Mouse (Mus musculus) embryonic facial prominence, embryonic 11.5 days (tissue): ENCODE measurements around the gene Nsmf. TPM values are rescaled to one million over a fixed set of nuclear protein-coding genes. Genes with fewer than 3 reads are reported as not detected.

Source experiments
- ATAC-seq: fragments of 200-750 bp; cut with Nextera tagmentation; replicated peaks from 2 replicates; pipeline ENCODE4 v1.8.0; 2017; ENCODE audit warnings: low read depth; ENCODE audit not compliant: insufficient number of reproducible peaks, low FRiP score, low TSS enrichment
- DNase-seq: peaks from one replicate; pipeline ENCODE4 v3.0.0-alpha.2; 2015; ENCODE audit warnings: low spot score
- H3K27ac ChIP-seq: fragments of 300-500 bp; sonication (generic); replicated peaks from 2 replicates; pipeline ENCODE4 v1.5.1; 2014; ENCODE audit warnings: mild to moderate bottlenecking, low read depth, low read length, control low read depth
- H3K27me3 ChIP-seq: fragments of 300-500 bp; sonication (generic); 2 replicates; pipeline ENCODE4 v1.6.1; 2014; ENCODE audit warnings: mild to moderate bottlenecking, low read length, moderate library complexity, mixed read lengths; ENCODE audit not compliant: control insufficient read depth, insufficient read depth
- H3K36me3 ChIP-seq: fragments of 300-500 bp; sonication (generic); replicated peaks from 2 replicates; pipeline ENCODE4 v1.6.1; 2014; ENCODE audit warnings: low read depth, mild to moderate bottlenecking, low read length, moderate library complexity, mixed read lengths; ENCODE audit not compliant: control insufficient read depth, insufficient read depth
- H3K4me1 ChIP-seq: fragments of 300-500 bp; sonication (generic); 2 replicates; pipeline ENCODE4 v1.6.1; 2014; ENCODE audit warnings: low read length, mixed read lengths; ENCODE audit not compliant: control insufficient read depth, insufficient read depth
- H3K4me2 ChIP-seq: fragments of 300-500 bp; sonication (generic); 2 replicates; pipeline ENCODE4 v1.6.1; 2014; ENCODE audit warnings: low read depth, mild to moderate bottlenecking, control low read depth, low read length, moderate library complexity
- H3K4me3 ChIP-seq: fragments of 300-500 bp; sonication (generic); 2 replicates; pipeline ENCODE4 v1.5.1; 2014; ENCODE audit warnings: low read depth, low read length, control low read depth
- H3K9ac ChIP-seq: fragments of 300-500 bp; sonication (generic); replicated peaks from 2 replicates; pipeline ENCODE4 v1.6.1; 2014; ENCODE audit warnings: mild to moderate bottlenecking, control low read depth, low read length
- H3K9me3 ChIP-seq: fragments of 300-500 bp; sonication (generic); replicated peaks from 2 replicates; pipeline ENCODE4 v1.6.1; 2016; ENCODE audit warnings: mild to moderate bottlenecking, low read length, inconsistent platforms, mixed read lengths; ENCODE audit not compliant: control insufficient read depth
- WGBS: fragments of 180-500 bp; shearing (Covaris S2); extraction: QIAGEN DNeasy Blood & Tissue Kit; methylation state at CpG from one replicate; pipeline ENCODE4 v1.1.7; 2014; 5-methylcytosine and 5-hydroxymethylcytosine counted together
- microRNA-seq: library from miRNA; unstranded; fragments of <30 nt; microRNA quantifications from one replicate; pipeline ENCODE4, GENCODE M21; 2016; ENCODE audit warnings: borderline number of aligned reads
- polyA plus RNA-seq: library from polyadenylated mRNA; unstranded; fragments of >200 nt; fragmentation: Nextera tagmentation; extraction: Ambion mirVana; gene quantifications from 2 replicates; pipeline ENCODE4 v1.2.1, GENCODE M21; 2014

Gene Nsmf
- polyA plus RNA-seq, 1 experiment from 2014 or later: 29.5 TPM

DNA sequence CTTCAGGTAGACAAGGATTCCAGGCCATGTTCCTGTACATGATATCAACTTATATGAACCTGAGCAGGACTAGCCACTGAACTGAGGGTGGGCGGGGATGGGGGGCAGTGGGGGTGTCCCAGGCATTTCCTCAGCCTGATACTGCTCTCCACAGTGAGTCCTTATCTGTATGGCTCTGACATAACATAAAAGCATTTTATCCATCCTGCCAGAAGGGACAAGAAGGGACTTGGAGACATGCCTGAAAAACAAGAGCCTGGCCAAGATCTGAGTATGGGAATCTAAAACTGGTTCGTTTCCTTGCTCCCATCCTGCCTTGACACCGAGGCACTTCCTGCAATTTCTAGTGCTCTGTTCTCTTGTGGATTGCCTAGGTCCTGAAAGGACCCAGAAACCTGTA lies 51.9 kb downstream of the Nsmf start:
- DNase-seq: no peak
- no peaks in the 10 kb centered on the region for H3K36me3 ChIP-seq
- no peak overlapping the region for H3K4me3 ChIP-seq
- no peak for ATAC-seq
- 87% methylated on average over 3 of the region's 3 CpGs for WGBS
- H3K27me3 ChIP-seq: no peaks in the 10 kb centered on the region
- no peaks in the 10 kb centered on the region for H3K4me1 ChIP-seq
- no peak overlapping the region for H3K9ac ChIP-seq
- no peaks in the 10 kb centered on the region for H3K9me3 ChIP-seq
- no peak overlapping the region for H3K4me2 ChIP-seq
- no peak overlapping the region for H3K27ac ChIP-seq

DNA sequence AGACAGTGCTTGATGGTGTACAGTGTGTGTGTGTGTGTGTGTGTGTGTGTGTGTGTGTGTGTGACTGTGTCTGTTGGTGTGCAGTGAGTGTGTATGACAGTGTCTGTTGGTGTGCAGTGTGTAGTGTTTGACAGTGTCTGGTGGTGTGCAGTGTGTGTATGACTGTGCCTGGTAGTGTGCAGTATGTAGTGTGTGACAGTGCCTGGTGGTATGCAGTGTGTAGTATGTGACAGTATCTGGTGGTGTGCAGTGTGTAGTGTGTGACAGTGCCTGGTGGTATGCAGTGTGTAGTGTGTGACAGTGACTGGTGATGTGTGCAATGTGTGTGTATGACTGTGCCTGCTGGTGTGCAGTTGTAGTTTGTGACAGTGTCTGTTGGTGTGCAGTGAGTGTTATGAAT lies 55.3 kb downstream of the Nsmf start:
- ATAC-seq (0 out of 2 replicates have a peak, but pooled peaks have one; percentile 37), DNase-seq (no peak)
- H3K9ac ChIP-seq: no peak overlapping the region
- H3K9me3 ChIP-seq: no peaks in the 10 kb centered on the region
- H3K4me3 ChIP-seq: no peak overlapping the region
- no peak overlapping the region for H3K27ac ChIP-seq
- H3K27me3 ChIP-seq: no peaks in the 10 kb centered on the region
- no peaks in the 10 kb centered on the region for H3K4me1 ChIP-seq
- no peak overlapping the region for H3K4me2 ChIP-seq
- no peaks in the 10 kb centered on the region for H3K36me3 ChIP-seq

DNA sequence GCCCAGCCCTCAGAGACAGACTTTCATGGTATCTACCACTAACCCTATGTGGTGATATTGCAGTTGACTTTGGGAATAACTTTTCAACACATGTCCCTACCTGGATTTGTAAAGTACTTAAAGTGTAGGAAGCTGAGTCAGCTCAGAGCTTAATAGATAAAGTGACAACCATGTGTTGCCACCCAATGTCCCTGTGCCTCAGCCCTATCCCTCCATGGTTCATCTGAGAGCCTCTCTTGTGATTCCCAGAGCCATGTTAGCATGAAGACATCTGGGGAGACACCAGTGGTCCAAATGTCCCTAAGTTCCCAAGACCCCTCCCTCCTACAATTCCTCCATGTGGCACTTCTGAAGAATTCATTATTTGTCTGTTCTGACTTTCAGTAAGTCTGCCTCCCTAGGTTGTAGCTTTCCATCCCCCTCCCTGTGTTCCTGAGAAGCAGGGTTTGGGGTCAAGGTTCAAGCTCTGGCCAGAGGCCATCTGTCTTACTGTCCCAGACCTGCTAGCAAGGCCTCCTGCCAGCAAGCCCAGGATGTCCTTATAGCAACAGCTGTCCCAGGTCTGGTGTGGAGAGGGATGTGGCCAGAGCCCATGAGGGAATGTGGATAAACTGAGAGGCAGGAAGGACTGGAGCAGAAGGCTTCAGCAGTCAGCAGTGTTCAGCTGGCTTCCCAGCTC lies 56.5 kb downstream of the Nsmf start:
- H3K27ac ChIP-seq: no peak overlapping the region
- DNase-seq (no peak), ATAC-seq (no peak)
- no peaks in the 10 kb centered on the region for H3K4me1 ChIP-seq
- H3K4me3 ChIP-seq: no peak overlapping the region
- H3K9ac ChIP-seq: no peak overlapping the region
- H3K36me3 ChIP-seq: no peaks in the 10 kb centered on the region
- no peaks in the 10 kb centered on the region for H3K27me3 ChIP-seq
- no peak overlapping the region for H3K4me2 ChIP-seq
- no peaks in the 10 kb centered on the region for H3K9me3 ChIP-seq

DNA sequence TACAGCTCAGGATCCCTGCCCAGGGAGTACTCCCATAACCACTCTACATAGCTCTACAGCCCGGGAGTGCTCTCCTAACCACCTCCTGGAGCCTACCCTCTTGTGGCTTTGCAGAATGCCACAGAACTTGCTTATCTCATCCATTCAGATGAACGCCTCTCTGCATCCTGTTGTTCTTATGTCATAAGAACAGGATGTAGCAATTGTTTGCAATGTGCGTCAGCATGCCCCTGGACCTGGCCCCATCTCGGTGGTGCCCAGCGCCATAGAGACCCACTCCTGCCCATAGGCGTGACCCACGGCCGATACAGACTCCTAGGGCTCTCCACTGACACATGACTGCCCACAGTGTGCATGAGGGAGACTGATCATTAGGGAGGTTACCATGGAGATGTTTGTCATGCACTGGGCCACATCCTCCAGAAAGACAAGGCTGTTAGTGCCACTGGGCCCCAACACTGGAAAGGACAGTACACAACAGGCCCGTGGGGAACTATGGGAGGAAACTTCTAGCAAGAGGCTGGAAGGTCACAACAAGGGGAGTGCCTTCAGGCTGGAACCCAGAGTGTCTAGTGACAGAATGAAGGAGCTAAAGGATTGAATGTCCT lies 57.1 kb downstream of the Nsmf start:
- no peak overlapping the region for H3K9ac ChIP-seq
- H3K4me1 ChIP-seq: no peaks in the 10 kb centered on the region
- H3K4me2 ChIP-seq: no peak overlapping the region
- no peak for ATAC-seq
- H3K36me3 ChIP-seq: no peaks in the 10 kb centered on the region
- DNase-seq: no peak
- H3K27ac ChIP-seq: no peak overlapping the region
- WGBS: 70% methylated on average over 9 of the region's 9 CpGs
- H3K4me3 ChIP-seq: no peak overlapping the region
- no peaks in the 10 kb centered on the region for H3K9me3 ChIP-seq
- H3K27me3 ChIP-seq: no peaks in the 10 kb centered on the region

Small RNAs within 50 kb of the gene (microRNA-seq; reads per million reads assigned to microRNA genes)
- gene Gm24328: not detected
- not detected for gene Mir7664

Other genes with a start within 250 kb of the Nsmf start
- gene Ehmt1, start 134.7 kb upstream of the Nsmf start, polyA plus RNA-seq: 95.5 and 97.4 TPM in 2 replicates
- gene Arrdc1, start 119.1 kb upstream of the Nsmf start, polyA plus RNA-seq: 10.7 and 15.9 TPM in 2 replicates
- gene Zmynd19, start 104.6 kb upstream of the Nsmf start, polyA plus RNA-seq: 27.6 and 29.8 TPM in 2 replicates
- gene Dph7, start 92.0 kb upstream of the Nsmf start, polyA plus RNA-seq: 33.4 and 33.8 TPM in 2 replicates
- gene Mrpl41, start 79.3 kb upstream of the Nsmf start, polyA plus RNA-seq: 153 and 163 TPM in 2 replicates
- gene Pnpla7, start 78.3 kb upstream of the Nsmf start, polyA plus RNA-seq: 4.7 and 6.2 TPM in 2 replicates
- not detected in 2 replicates for gene Entpd8, start 25.9 kb downstream of the Nsmf start, polyA plus RNA-seq
- gene Noxa1, start 40.8 kb downstream of the Nsmf start, polyA plus RNA-seq: 0.13 TPM in 1 of 2 replicates, not detected in the other
- gene Nrarp, start 126.4 kb downstream of the Nsmf start, polyA plus RNA-seq: 16.8 and 17.0 TPM in 2 replicates
- 1.9 and 2.6 TPM in 2 replicates for gene Tor4a, start 142.5 kb downstream of the Nsmf start, polyA plus RNA-seq
- 90.5 and 92.2 TPM in 2 replicates for gene Nelfb, start 157.1 kb downstream of the Nsmf start, polyA plus RNA-seq
- gene Stpg3, start 160.3 kb downstream of the Nsmf start, polyA plus RNA-seq: not detected in 2 replicates
- gene Fam166a, start 164.4 kb downstream of the Nsmf start, polyA plus RNA-seq: 1.4 TPM in 1 of 2 replicates, not detected in the other
- gene Tubb4b, start 170.3 kb downstream of the Nsmf start, polyA plus RNA-seq: 456 and 490 TPM in 2 replicates
- not detected in 2 replicates for gene Slc34a3, start 180.0 kb downstream of the Nsmf start, polyA plus RNA-seq
- not detected in 2 replicates for gene Rnf224, start 182.4 kb downstream of the Nsmf start, polyA plus RNA-seq
- gene Rnf208, start 187.9 kb downstream of the Nsmf start, polyA plus RNA-seq: 7.4 and 10.4 TPM in 2 replicates
- 0.50 TPM in 1 of 2 replicates, not detected in the other for gene Cysrt1, start 188.1 kb downstream of the Nsmf start, polyA plus RNA-seq
- gene AL732309.1, start 192.5 kb downstream of the Nsmf start, polyA plus RNA-seq: 3.3 and 4.2 TPM in 2 replicates
- gene Tmem203, start 201.1 kb downstream of the Nsmf start, polyA plus RNA-seq: 12.8 and 13.3 TPM in 2 replicates
- gene Tprn, start 208.3 kb downstream of the Nsmf start, polyA plus RNA-seq: 4.3 and 4.9 TPM in 2 replicates
- gene Ssna1, start 218.1 kb downstream of the Nsmf start, polyA plus RNA-seq: 253 and 254 TPM in 2 replicates
- gene Anapc2, start 218.1 kb downstream of the Nsmf start, polyA plus RNA-seq: 111 and 113 TPM in 2 replicates
- gene Tmem210, start 233.8 kb downstream of the Nsmf start, polyA plus RNA-seq: not detected in 2 replicates
- gene Lrrc26, start 235.6 kb downstream of the Nsmf start, polyA plus RNA-seq: not detected in 2 replicates